In the genomic region with DNA sequence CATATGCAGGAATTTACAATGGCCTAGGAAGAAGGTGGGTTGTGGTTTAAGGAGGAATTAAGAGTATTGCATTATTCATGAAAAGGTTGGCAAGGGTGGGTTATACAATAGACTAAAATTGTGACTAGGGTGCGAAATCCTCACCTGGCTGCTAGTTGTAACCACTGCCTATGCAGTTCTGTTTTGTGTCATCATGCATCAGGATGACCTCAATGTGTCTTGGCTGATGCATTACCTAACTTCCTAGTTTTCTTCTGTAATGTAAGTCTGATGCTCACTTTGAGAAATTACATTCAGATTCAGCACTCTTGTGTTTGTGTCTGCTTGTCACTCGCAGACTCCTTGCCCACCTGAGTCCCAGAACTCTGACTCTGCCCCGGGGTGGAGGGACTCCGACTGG, we compare ENCODE assay signal across 26 mouse cellular contexts.
"Had no signal": no experiment of that assay in that cellular context is flagged by ENCODE, and none has a peak within 500 bp of the region (broad histone marks: within the 10 kb centered on the region; RNA-seq: fewer than 3 reads in every experiment).

No protein-coding gene starts in this region.

- H3K4me3 ChIP-seq: heart, embryonic 10.5 days; heart, embryonic 12.5 days; hindbrain, embryonic 10.5 days; hindbrain, embryonic 12.5 days; hindbrain, embryonic 15.5 days; kidney, embryonic 15.5 days; limb, embryonic 13.5 days; limb, embryonic 15.5 days; liver, embryonic 13.5 days; liver, embryonic 15.5 days had no signal

- H3K4me1 ChIP-seq: heart, embryonic 12.5 days; hindbrain, embryonic 10.5 days; kidney, embryonic 15.5 days had no signal

- ATAC-seq: hindbrain, postnatal 0 days; intestine, embryonic 16.5 days had no signal

- H3K27me3 ChIP-seq: heart, embryonic 12.5 days; hindbrain, embryonic 12.5 days; hindbrain, embryonic 15.5 days; kidney, embryonic 15.5 days; limb, embryonic 13.5 days; limb, embryonic 15.5 days; liver, embryonic 13.5 days; liver, embryonic 15.5 days had no signal

- H3K4me2 ChIP-seq: heart, embryonic 12.5 days; hindbrain, embryonic 12.5 days; hindbrain, embryonic 15.5 days; kidney, embryonic 15.5 days; limb, embryonic 13.5 days; limb, embryonic 15.5 days; liver, embryonic 13.5 days; liver, embryonic 15.5 days had no signal

- H3K9me3 ChIP-seq: heart, embryonic 10.5 days; heart, embryonic 12.5 days; hindbrain, embryonic 10.5 days; hindbrain, embryonic 12.5 days; hindbrain, embryonic 15.5 days; kidney, embryonic 15.5 days; limb, embryonic 13.5 days; limb, embryonic 15.5 days; liver, embryonic 13.5 days; liver, embryonic 15.5 days had no signal

- H3K9ac ChIP-seq: heart, embryonic 12.5 days; hindbrain, embryonic 12.5 days; hindbrain, embryonic 15.5 days; kidney, embryonic 15.5 days; limb, embryonic 13.5 days; limb, embryonic 15.5 days; liver, embryonic 13.5 days; liver, embryonic 15.5 days had no signal

- DNase-seq: gastrocnemius, postnatal 14 days; gastrocnemius, postnatal 36 days; heart, adult 18-20 months; heart, postnatal 10 days; heart, postnatal 4 days; kidney, adult 11 months; kidney, adult 2 months; kidney, adult 9 months; kidney, postnatal 14 days; kidney, postnatal 36 days; layer of hippocampus, adult 9-11 months; layer of hippocampus, postnatal 36 days; left cerebral cortex, postnatal 4 days; liver, embryonic 13.5 days had no signal

- H3K27ac ChIP-seq: heart, embryonic 10.5 days; hindbrain, embryonic 10.5 days; hindbrain, embryonic 12.5 days; hindbrain, embryonic 15.5 days; hindbrain, postnatal 0 days; kidney, embryonic 15.5 days; kidney, postnatal 0 days; limb, embryonic 13.5 days; limb, embryonic 15.5 days; liver, embryonic 13.5 days; liver, embryonic 15.5 days had no signal

- H3K36me3 ChIP-seq: heart, embryonic 10.5 days; heart, embryonic 12.5 days; hindbrain, embryonic 10.5 days; hindbrain, embryonic 12.5 days; hindbrain, embryonic 15.5 days; limb, embryonic 13.5 days; limb, embryonic 15.5 days; liver, embryonic 13.5 days; liver, embryonic 15.5 days had no signal
